Mouse (Mus musculus): ENCODE results near the gene Cdh23.

GRCm38 (mm10) chr10:60732397-60732861 is 36.1 kb upstream of the Cdh23 start:
- no peak for TF ChIP-seq CTCF (IDR thresholded peaks at IDR 0.05; ENCODE audit: insufficient read depth, low read depth, low read length)
- no peak for TF ChIP-seq POLR2A (IDR thresholded peaks at IDR 0.05; ENCODE audit: insufficient read depth, low read depth, low read length)
